Mouse (Mus musculus) cerebellum, adult 2 months (tissue): ENCODE results near the gene Tuba8.

Experiments
- CTCF ChIP-seq: fragments of 200-500 bp; IDR thresholded peaks from 2 replicates; pipeline ENCODE4 v1.5.1; 2011; ENCODE audit warnings: low read depth, mild to moderate bottlenecking, control low read depth, low read length, moderate library complexity, borderline replicate concordance; ENCODE audit not compliant: insufficient read depth
- POLR2A ChIP-seq: fragments of 200-500 bp; IDR thresholded peaks from 2 replicates; pipeline ENCODE4 v1.6.1; 2011; ENCODE audit warnings: low read length, control low read depth, borderline replicate concordance; ENCODE audit not compliant: insufficient read depth

DNA sequence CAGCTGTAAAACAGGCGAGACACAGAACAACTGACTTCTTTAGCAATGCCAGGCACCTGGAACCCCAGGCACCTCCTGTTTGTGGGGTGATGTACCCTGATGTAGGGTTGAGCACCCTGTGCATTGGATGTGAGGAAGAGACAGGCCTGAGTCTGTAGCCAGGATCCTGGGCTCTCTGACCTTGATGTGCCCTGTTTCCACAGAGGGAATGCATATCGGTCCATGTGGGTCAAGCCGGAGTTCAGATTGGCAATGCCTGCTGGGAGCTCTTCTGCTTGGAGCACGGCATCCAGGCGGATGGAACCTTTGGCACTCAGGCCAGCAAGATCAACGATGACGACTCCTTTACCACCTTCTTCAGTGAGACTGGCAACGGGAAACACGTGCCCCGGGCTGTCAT is 9.7 kb downstream of the Tuba8 start:
- TF ChIP-seq POLR2A, result no peak
- TF ChIP-seq CTCF, result no peak
